Mouse (Mus musculus): ENCODE results near the gene Col2a1.

DNA sequence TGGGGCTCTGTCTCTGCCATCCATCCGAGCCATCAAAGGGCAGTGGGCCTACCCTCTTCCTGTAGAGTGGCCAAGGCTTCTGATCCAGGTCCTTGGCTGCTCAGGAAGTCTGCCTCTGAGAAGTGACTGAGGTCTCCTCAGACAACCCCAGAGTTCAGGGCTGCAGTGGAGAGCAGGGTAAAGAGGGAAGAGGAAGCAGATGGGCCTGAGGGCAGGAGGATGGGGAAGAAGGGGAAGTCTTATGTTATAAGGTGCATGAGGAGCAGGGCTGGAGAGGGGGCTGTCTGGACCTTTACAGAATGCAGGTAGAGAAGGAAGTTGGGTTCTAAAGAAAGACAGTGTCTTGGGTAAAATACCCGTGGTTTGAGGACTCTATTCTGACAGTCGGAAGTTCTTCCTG is 54.8 kb downstream of the Col2a1 start:
- TF ChIP-seq CTCF (IDR thresholded peaks at IDR 0.05; ENCODE audit: low read depth) (no peak), EP300 (IDR thresholded peaks at IDR 0.05; ENCODE audit: low read depth) (no peak)

Measured in heart, postnatal 0 days (tissue).